Mouse (Mus musculus): ENCODE results near the gene Slc25a12.

DNA sequence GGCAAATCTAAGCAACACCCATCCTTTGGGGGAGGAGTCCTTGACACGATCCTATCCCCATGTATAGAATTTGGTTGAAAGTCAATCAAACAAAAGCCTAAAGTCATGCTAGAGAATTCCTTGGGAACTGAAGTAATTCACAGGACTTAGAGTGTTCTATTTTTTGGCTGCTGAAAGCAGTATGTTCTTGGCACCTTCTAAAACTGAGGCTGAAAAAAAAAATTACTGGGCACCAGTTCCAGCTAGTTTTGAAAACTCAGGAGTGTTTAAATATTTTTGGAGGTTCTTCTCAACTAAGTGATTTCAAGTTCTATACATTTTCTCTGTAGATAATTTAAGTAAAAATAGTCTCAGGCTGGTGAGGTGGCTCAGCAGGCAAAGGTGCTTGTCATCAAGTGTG lies 70.0 kb downstream of the Slc25a12 start:
- TF ChIP-seq CEBPB (IDR thresholded peaks at IDR 0.05; ENCODE audit: insufficient read depth, poor library complexity, severe bottlenecking) (no peak), POLR2A (IDR thresholded peaks at IDR 0.05; ENCODE audit: insufficient read length, low read depth) (no peak), MAX (IDR thresholded peaks at IDR 0.05; ENCODE audit: low read depth) (no peak)
